Mouse (Mus musculus) telencephalon, adult 2 months (tissue): ENCODE results near the gene Tmem251.

Source experiments
- DNase-seq: peaks from one replicate; pipeline ENCODE4 v3.0.0-alpha.2; 2011; ENCODE audit warnings: low read depth, low spot score

Gene Tmem251

DNA sequence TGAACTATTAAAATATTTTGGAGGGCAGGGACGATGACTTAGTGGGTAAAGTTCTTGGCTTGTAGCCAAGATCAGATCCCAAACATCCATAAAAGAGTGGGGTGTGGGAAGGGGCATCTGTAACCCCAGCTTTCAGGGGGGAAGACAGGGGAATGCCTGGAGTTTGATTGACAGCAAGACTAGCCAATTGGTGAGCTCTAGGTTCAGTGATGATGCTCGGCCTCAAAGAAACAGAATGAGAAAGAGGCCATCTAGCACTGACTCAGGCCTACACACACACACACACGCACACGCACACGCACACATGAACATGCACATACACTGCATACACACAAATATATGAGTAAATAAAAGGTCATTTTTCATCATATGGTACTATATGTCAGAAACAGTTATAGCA, 33.7 kb upstream of the Tmem251 start:
- no peak for DNase-seq

GRCm38 (mm10) chr12:102710851-102711375, 32.6 kb upstream of the Tmem251 start:
- no peak for DNase-seq

- DNase-seq, result no peak
These were observed 30.3 kb upstream of the Tmem251 start for GRCm38 (mm10) chr12:102713153-102713865.

- no peak for DNase-seq
These were observed 29.4 kb upstream of the Tmem251 start for GRCm38 (mm10) chr12:102714116-102714515.

GRCm38 (mm10) chr12:102714654-102715395, 28.7 kb upstream of the Tmem251 start:
- DNase-seq, result no peak

DNA sequence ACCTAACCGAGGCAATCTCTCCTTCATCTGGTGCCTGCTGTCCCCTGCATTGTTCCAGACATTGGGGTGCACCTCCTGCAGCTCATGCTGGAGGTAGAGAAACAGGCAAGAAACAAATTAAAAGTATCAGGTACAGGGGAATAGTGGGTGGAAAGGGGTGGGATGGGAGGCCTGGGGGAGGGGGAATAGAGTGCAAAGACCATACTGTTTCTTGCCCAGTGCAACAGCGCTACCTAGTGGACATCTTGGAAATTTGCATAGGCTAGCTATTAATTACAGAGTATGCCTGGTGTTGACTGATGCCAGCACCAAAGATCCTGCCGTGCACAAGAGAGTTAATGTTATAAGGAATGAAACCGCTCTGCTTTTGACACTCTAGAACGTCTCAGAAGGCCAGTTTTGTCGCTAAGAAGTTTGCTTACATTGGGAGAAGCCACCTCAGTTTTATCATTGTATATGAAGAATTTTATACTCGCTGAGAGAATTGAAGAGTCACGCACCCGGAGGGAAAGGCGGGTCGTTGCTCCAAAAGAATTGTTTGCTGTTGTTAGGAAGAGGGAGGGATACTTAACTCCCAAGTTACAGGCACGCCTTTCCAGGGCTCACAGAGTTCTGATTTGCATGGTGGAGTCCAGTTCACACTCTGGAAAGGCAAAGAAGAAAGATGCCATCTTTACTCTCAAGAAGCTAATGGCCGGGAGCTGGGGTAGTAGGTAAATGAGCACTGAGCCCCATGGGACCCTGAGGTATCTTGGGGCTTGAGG, 23.8 kb upstream of the Tmem251 start:
- DNase-seq, result no peak

GRCm38 (mm10) chr12:102722451-102722850, 21.1 kb upstream of the Tmem251 start:
- DNase-seq, result no peak

- DNase-seq, result no peak
These were observed 20.6 kb upstream of the Tmem251 start for GRCm38 (mm10) chr12:102722966-102723365.

GRCm38 (mm10) chr12:102723861-102724260, 19.7 kb upstream of the Tmem251 start:
- DNase-seq, result peak; percentile 89

GRCm38 (mm10) chr12:102725146-102725545, 18.4 kb upstream of the Tmem251 start:
- no peak for DNase-seq

DNA sequence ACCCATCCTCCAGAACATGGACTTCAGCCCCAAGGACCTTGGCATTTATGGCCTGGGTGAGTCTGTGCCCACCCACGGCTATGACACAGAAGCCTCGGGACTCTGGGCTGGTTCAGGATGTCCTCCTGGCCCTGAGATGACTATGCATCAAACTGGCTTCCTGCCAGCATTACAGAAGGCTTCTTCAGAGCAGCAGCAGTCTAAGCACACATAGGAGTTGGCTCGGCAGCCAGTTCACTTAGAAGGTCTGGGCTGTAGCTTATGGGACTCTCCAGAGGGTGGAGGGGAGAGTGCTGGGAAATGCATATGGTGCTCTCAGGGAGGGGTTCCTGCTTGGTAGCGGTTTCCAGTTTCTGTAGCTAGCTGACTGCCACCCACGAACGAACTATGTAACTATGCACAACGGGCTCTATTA, 17.8 kb upstream of the Tmem251 start:
- DNase-seq, result no peak

DNA sequence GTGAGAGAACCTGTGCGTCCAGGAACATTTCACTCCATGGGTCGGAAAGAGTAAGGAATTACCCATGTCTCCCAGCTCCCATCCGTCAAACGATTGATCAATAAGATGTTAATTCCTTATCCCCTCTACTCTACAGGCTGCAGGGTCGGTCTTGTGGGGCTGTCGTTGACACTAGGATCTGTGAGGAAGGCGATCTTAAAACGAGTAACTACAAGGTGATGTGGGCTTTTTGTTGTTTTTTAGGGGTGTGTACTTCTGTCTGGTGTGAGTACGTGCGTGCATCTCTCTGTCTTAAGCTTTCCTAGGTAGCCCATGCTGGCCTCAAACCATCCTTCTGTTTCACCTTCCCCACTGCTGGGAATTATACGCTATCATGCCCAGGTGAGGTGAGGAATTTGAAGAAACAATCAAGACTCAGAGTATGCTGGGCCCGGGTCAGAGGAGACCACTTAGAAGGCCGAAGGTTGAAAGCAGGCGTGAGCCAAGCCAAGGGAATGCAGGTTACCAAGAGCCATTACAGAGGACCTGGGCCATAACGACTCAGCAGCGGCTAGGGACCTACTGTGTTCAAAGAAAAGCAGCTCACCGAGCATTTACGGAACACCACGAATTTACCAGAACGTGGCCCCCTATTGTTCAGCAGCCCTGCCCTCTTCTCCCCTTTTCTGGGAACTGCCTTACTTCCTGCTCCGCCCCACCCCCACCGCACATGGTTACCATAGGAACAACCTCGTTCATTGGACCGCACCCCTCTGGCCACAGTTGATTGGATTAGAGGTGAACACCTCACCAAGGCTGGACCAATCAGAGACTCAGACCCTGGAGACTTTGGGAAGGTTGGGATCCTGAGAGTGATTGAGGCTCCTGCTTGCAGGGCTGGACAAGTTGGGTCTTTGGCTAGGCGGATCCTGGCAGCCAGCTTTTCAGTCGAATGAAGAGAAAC, 13.4 kb upstream of the Tmem251 start:
- peak; percentile 68 for DNase-seq

DNA sequence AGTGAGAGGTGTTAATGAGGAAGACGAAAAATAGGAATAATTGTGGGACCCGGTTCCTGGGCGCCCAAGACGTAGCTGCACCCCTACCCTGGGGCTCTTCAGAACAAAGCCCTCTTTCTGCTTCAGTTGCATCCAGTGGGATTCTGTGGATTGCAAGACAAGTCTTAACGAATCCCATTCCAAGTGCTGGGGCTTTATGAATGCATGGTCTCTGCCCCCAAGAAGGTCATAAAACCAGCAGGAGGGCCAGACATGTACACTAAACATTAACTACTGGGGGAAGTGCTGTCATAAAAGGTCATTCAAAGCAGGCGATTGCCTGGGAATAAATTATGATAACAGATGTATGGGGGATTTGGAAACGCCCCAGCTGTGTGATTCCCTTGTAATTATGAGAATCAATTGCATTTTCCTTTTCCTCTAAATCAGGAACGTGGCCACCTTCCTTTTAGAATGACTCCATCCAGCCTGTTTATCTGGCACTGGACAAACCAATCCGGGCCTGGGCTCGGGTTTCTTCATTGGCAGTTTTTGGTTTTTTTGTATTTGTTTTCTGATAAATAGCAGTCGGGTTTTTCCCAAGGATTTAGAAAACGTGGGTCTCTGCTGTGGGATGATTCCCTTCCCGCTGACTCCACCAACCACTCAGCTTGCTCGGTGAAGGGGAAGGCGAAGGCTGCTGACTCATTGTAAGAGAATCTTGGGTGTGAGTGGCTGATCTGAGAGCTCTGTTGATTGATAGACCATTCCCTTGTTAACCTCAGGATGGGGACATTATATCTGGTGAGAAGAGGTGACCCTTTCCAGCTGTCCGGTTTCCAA, 12.6 kb upstream of the Tmem251 start:
- DNase-seq, result no peak

- DNase-seq, result no peak
These were observed 10.2 kb upstream of the Tmem251 start for GRCm38 (mm10) chr12:102733381-102733780.

- DNase-seq, result no peak
These were observed 4.5 kb upstream of the Tmem251 start for GRCm38 (mm10) chr12:102739096-102739495.

DNA sequence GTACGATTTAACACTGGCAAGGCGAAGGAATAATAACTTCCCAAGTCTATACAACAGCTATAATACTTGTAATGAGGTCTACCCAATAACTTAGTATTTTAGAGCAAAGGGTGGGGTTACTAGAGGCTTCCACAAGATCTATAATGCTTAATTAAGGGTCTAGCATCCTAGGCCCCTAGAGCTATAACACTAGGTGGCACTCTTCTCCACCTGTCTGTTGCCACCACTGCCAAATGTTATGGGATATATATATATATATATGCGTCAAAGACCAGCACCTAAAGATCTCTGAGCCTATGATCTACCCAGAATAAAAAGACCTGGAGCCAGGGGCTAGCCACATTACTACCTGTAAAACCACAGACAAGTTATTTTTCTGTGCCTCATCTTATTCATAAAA, 3.3 kb upstream of the Tmem251 start:
- DNase-seq, result no peak

DNA sequence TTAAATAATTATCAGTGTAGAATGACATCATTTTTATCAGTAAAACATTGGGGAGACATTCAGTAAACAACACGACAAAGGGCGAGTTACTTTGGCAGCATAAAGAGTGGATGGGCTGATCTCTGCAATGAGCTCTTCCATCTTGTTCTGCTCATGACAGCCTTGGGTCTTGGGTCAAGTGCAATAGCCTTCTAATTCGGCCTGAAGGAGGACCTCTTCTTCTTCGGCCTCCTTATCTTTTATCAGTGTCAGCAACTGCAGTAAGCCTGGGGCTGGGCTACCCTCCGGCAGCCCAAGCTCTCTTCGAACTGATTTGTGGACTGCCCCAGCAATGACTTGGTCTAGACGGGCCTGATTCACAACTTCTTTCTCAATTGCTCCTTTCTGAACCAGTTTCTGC, 1.5 kb upstream of the Tmem251 start:
- no peak for DNase-seq

DNA sequence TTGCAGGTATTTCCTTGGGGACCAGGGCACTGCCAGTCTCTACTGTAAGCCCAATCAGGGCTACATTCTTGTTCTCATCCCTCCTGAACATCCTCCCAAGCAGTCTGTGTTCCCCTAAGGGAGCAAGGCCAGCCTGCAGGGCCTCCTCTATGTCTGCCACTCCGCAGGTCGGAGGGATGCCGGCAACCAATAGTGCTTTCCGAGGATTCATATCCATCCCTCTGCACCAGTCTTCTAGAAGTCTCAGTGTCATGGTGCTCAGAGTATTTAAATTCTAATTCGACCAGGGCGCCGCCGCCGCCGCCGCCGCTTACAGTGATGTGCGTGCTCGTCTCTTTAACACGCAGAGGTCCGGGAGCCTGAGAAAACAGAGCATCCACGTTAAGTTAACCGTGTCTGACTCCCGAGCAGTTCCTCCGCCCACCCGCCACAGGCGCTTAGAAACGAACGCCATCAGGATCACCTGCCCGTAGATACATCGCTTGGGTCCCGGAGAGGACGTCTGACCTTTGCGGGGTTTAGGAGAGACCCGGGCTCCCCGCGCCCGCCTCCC, 450 bp upstream of the Tmem251 start:
- DNase-seq, result no peak

DNA sequence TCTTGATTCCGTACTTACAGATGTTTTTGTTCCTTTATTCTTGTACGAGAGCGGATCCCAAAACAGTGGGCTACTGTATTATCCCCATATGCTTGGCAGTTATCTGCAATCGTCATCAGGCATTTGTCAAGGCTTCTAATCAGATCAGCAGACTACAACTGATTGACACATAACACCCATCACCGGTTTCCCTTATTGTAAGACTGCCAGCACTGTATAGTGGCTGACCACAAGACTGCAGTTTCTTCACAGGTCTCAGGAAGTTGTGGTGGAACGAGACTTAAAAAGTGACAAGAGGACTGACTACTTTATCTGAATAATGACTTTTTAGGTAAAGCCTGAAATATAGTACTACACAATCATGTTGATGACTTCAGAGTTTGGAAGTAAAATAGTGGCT, 1.3 kb downstream of the Tmem251 start:
- DNase-seq, result no peak

GRCm38 (mm10) chr12:102748256-102748655, 4.7 kb downstream of the Tmem251 start:
- DNase-seq, result no peak
